ENCODE assay signal across 33 mouse cellular contexts in genomic region chr6:40635559-40635958, GRCm38 (mm10). TPM values are rescaled to one million over a fixed set of nuclear protein-coding genes. Genes with fewer than 3 reads are reported as not detected.
A peak's percentile ranks its signal among the peaks of the same experiment; 100 is the strongest.
DNase-seq lines count a peak whose midpoint lies in the region; ATAC-seq lines count a peak whose summit lies in the region.
"Had no signal": no experiment of that assay in that cellular context is flagged by ENCODE, and none has a peak within 500 bp of the region (broad histone marks: within the 10 kb centered on the region; RNA-seq: fewer than 3 reads in every experiment).

No protein-coding gene starts in this region.

- H3K27me3 ChIP-seq in kidney, embryonic 15.5 days, result no peaks in the 10 kb centered on the region
- H3K27me3 ChIP-seq: embryonic facial prominence, embryonic 13.5 days; heart, embryonic 13.5 days; hindbrain, embryonic 15.5 days; liver, embryonic 13.5 days had no signal

- H3K4me2 ChIP-seq in kidney, embryonic 15.5 days, result no peak overlapping the region
- H3K4me2 ChIP-seq: embryonic facial prominence, embryonic 13.5 days; heart, embryonic 13.5 days; hindbrain, embryonic 15.5 days; liver, embryonic 13.5 days; lung, embryonic 14.5 days had no signal

- H3K27ac ChIP-seq in kidney, embryonic 15.5 days, result no peak overlapping the region
- H3K27ac ChIP-seq: embryonic facial prominence, embryonic 13.5 days; gastrocnemius, adult 2 months; heart, adult 2 months; heart, embryonic 13.5 days; hindbrain, embryonic 15.5 days; kidney, postnatal 0 days; liver, embryonic 13.5 days had no signal

- H3K9me3 ChIP-seq in kidney, embryonic 15.5 days (replicated peaks), result no peaks in the 10 kb centered on the region
- H3K9me3 ChIP-seq: embryonic facial prominence, embryonic 13.5 days; heart, embryonic 13.5 days; hindbrain, embryonic 15.5 days; liver, embryonic 13.5 days had no signal

- no peak overlapping the region for H3K9ac ChIP-seq in kidney, embryonic 15.5 days
- H3K9ac ChIP-seq: embryonic facial prominence, embryonic 13.5 days; heart, embryonic 13.5 days; hindbrain, embryonic 15.5 days; liver, embryonic 13.5 days; lung, embryonic 14.5 days had no signal

- no peak for ATAC-seq in kidney, embryonic 15.5 days (replicated peaks; ENCODE audit: low FRiP score)
- ATAC-seq: activated CD4-positive, CD25-positive, alpha-beta regulatory T cell, adult 4 months; forebrain, embryonic 16.5 days had no signal

- peak; percentile 44 to 54 for DNase-seq in kidney, adult 8-10 months
- DNase-seq in testis, postnatal 14 days (ENCODE audit: low spot score), result peak; percentile 6
- DNase-seq in testis, postnatal 10 days (ENCODE audit: low spot score), result no peak
- peak; percentile 14 for DNase-seq in kidney, postnatal 14 days
- DNase-seq in thymus, postnatal 36 days, result no peak
- DNase-seq in layer of hippocampus, adult 9-10 months (ENCODE audit: low spot score), result no peak
- DNase-seq: adrenal gland, adult 2 months; adrenal gland, postnatal 36 days; B cell, adult 2 months; cerebellum, adult 18-20 months; cerebellum, postnatal 10 days; gastrocnemius, adult 2 months; gastrocnemius, postnatal 36 days; heart, adult 2 months; heart, postnatal 10 days; liver, embryonic 13.5 days; lung, embryonic 14.5 days; lung, postnatal 14 days; midbrain, embryonic 14.5 days; thymus, postnatal 4 days had no signal

- H3K36me3 ChIP-seq in kidney, embryonic 15.5 days, result no peaks in the 10 kb centered on the region
- H3K36me3 ChIP-seq: embryonic facial prominence, embryonic 13.5 days; heart, embryonic 13.5 days; hindbrain, embryonic 15.5 days; liver, embryonic 13.5 days had no signal

- no peaks in the 10 kb centered on the region for H3K4me1 ChIP-seq in kidney, embryonic 15.5 days
- H3K4me1 ChIP-seq: embryonic facial prominence, embryonic 13.5 days; heart, embryonic 13.5 days; hindbrain, embryonic 15.5 days; liver, embryonic 13.5 days had no signal

- H3K4me3 ChIP-seq in kidney, embryonic 15.5 days (replicated peaks), result no peak overlapping the region
- H3K4me3 ChIP-seq: embryonic facial prominence, embryonic 13.5 days; gastrocnemius, adult 2 months; heart, adult 2 months; heart, embryonic 13.5 days; hindbrain, embryonic 15.5 days; liver, embryonic 13.5 days had no signal

- 80% methylated on average over 6 of the region's 6 CpGs for WGBS in kidney, embryonic 15.5 days

RNA-seq across cellular contexts. Expression of gene Mgam, which starts 6.9 kb away (rescaled TPM):
- polyA plus RNA-seq in kidney, embryonic 15.5 days (2015; fragmentation: Nextera tagmentation; extraction: Ambion mirVana), result 0.71 and 1.7 TPM in 2 replicates
- polyA plus RNA-seq: activated CD4-positive, CD25-positive, alpha-beta regulatory T cell, adult 4 months; embryonic facial prominence, embryonic 13.5 days; forebrain, embryonic 16.5 days; limb, embryonic 11.5 days; midbrain, embryonic 14.5 days had no signal

RNA-seq across cellular contexts. Expression of gene Tas2r138, which starts 22.4 kb away (rescaled TPM):
- not detected in 2 replicates for polyA plus RNA-seq in kidney, embryonic 15.5 days (2015; fragmentation: Nextera tagmentation; extraction: Ambion mirVana)
- polyA plus RNA-seq: activated CD4-positive, CD25-positive, alpha-beta regulatory T cell, adult 4 months; adrenal gland, adult 2 months; brain, embryonic 14.5 days; embryonic facial prominence, embryonic 13.5 days; forebrain, embryonic 11.5 days; forebrain, embryonic 16.5 days; heart, adult 2 months; heart, embryonic 13.5 days; hindbrain, embryonic 15.5 days; kidney, postnatal 0 days; limb, embryonic 11.5 days; liver, embryonic 13.5 days; lung, embryonic 14.5 days; midbrain, embryonic 14.5 days; neural tube, embryonic 14.5 days; stomach, embryonic 14.5 days; testis, adult 2 months had no signal

RNA-seq across cellular contexts. Expression of gene Clec5a, which starts 49.9 kb away (rescaled TPM):
- 0.84 and 1.1 TPM in 2 replicates for polyA plus RNA-seq in kidney, embryonic 15.5 days (2015; fragmentation: Nextera tagmentation; extraction: Ambion mirVana)
- polyA plus RNA-seq: activated CD4-positive, CD25-positive, alpha-beta regulatory T cell, adult 4 months; adrenal gland, adult 2 months; testis, adult 2 months had no signal

Comparison
In these comparisons a context has a peak if more than half of its experiments do, and no peak if none do; other contexts are left out.
1. DNase-seq: peak in kidney, adult 8-10 months (2 of 2), testis, postnatal 14 days (single experiment) and kidney, postnatal 14 days (single experiment); none in testis, postnatal 10 days (single experiment), thymus, postnatal 36 days (0 of 2) and layer of hippocampus, adult 9-10 months (single experiment).